Mouse (Mus musculus): Measurements from ENCODE around the gene Tbl1x. TPM values are rescaled to one million over a fixed set of nuclear protein-coding genes. Genes with fewer than 3 reads are reported as not detected.
"Not testable (repeated sequence)": the region's sequence is repeated elsewhere in the genome, so short reads cannot be mapped to it uniquely, and the experiment has no call there.

Gene Tbl1x
- total RNA-seq, 2 experiments from 2014 or later = 30.7 to 34.4 TPM

GRCm38 (mm10) chrX:77539770-77540169 is 29.0 kb downstream of the Tbl1x start:
- intact Hi-C loops (cut with DNase I) = loop anchor here (10.0 kb wide), 1 partner anchor 95 kb away; no protein-coding TSS in a partner anchor
- DNase-seq (ENCODE audit: low spot score) = not testable (repeated sequence)

- intact Hi-C loops (cut with DNase I) = loop anchor here (10.0 kb wide), 1 partner anchor 91 kb away; no protein-coding TSS in a partner anchor
- no peak for DNase-seq (ENCODE audit: low spot score)
These were observed 33.2 kb downstream of the Tbl1x start for GRCm38 (mm10) chrX:77544003-77544402.

- no peak for DNase-seq (ENCODE audit: low spot score)
- intact Hi-C loops (cut with DNase I) = loop anchor here (10.0 kb wide), 1 partner anchor 90 kb away; no protein-coding TSS in a partner anchor
These were observed 33.7 kb downstream of the Tbl1x start for GRCm38 (mm10) chrX:77544550-77544949.

GRCm38 (mm10) chrX:77545362-77546078 is 34.7 kb downstream of the Tbl1x start:
- DNase-seq (ENCODE audit: low spot score) = no peak
- intact Hi-C loops (cut with DNase I) = loop anchor here (5.0 to 10.0 kb wide), 2 partner anchors 33 to 89 kb away; partner anchors contain the start of gene Tbl1x

GRCm38 (mm10) chrX:77546448-77546847 is 35.6 kb downstream of the Tbl1x start:
- intact Hi-C loops (cut with DNase I) = loop anchor here (5.0 to 10.0 kb wide), 2 partner anchors 34 to 88 kb away; partner anchors contain the start of gene Tbl1x
- no peak for DNase-seq (ENCODE audit: low spot score)

- intact Hi-C loops (cut with DNase I) = loop anchor here (5.0 to 10.0 kb wide), 2 partner anchors 37 to 86 kb away; partner anchors contain the start of gene Tbl1x
These were observed 38.1 kb downstream of the Tbl1x start for GRCm38 (mm10) chrX:77548951-77549350.

GRCm38 (mm10) chrX:77550388-77550787 is 39.6 kb downstream of the Tbl1x start:
- intact Hi-C loops (cut with DNase I) = no loop called here
- DNase-seq (ENCODE audit: low spot score) = no peak

More at GRCm38 (mm10) chrX:77548951-77549350, 38.1 kb downstream of the Tbl1x start:
- DNase-seq (ENCODE audit: low spot score) = peak; percentile 41

GRCm38 (mm10) chrX:77551306-77551705 is 40.5 kb downstream of the Tbl1x start:
- no peak for DNase-seq (ENCODE audit: low spot score)
- intact Hi-C loops (cut with DNase I) = no loop called here

- intact Hi-C loops (cut with DNase I) = no loop called here
- DNase-seq (ENCODE audit: low spot score) = no peak
These were observed 41.3 kb downstream of the Tbl1x start for GRCm38 (mm10) chrX:77552088-77552487.

GRCm38 (mm10) chrX:77555985-77556384 is 45.2 kb downstream of the Tbl1x start:
- DNase-seq (ENCODE audit: low spot score) = no peak
- intact Hi-C loops (cut with DNase I) = no loop called here

- DNase-seq (ENCODE audit: low spot score) = peak; percentile 27
- intact Hi-C loops (cut with DNase I) = no loop called here
These were observed 48.5 kb downstream of the Tbl1x start for GRCm38 (mm10) chrX:77559199-77559881.

GRCm38 (mm10) chrX:77563616-77564015 is 52.8 kb downstream of the Tbl1x start:
- no peak for DNase-seq (ENCODE audit: low spot score)
- intact Hi-C loops (cut with DNase I) = no loop called here

GRCm38 (mm10) chrX:77566739-77567138 is 55.9 kb downstream of the Tbl1x start:
- intact Hi-C loops (cut with DNase I) = no loop called here
- DNase-seq (ENCODE audit: low spot score) = no peak

GRCm38 (mm10) chrX:77568013-77568412 is 57.2 kb downstream of the Tbl1x start:
- intact Hi-C loops (cut with DNase I) = no loop called here
- no peak for DNase-seq (ENCODE audit: low spot score)

- DNase-seq (ENCODE audit: low spot score) = no peak
- intact Hi-C loops (cut with DNase I) = no loop called here
These were observed 62.9 kb downstream of the Tbl1x start for GRCm38 (mm10) chrX:77573743-77574142.

GRCm38 (mm10) chrX:77577108-77577507 is 66.3 kb downstream of the Tbl1x start:
- no peak for DNase-seq (ENCODE audit: low spot score)
- intact Hi-C loops (cut with DNase I) = loop anchor here (5.0 kb wide), 1 partner anchor 65 kb away; the partner anchor contains the start of gene Tbl1x

- intact Hi-C loops (cut with DNase I) = loop anchor here (5.0 kb wide), 1 partner anchor 66 kb away; the partner anchor contains the start of gene Tbl1x
- no peak for DNase-seq (ENCODE audit: low spot score)
These were observed 67.4 kb downstream of the Tbl1x start for GRCm38 (mm10) chrX:77578172-77578571.

GRCm38 (mm10) chrX:77579964-77580363 is 69.2 kb downstream of the Tbl1x start:
- DNase-seq (ENCODE audit: low spot score) = peak; percentile 17
- intact Hi-C loops (cut with DNase I) = loop anchor here (5.0 kb wide), 2 partner anchors 37 to 68 kb away; partner anchors contain the start of gene Tbl1x

GRCm38 (mm10) chrX:77585974-77586373 is 75.2 kb downstream of the Tbl1x start:
- no peak for DNase-seq (ENCODE audit: low spot score)

GRCm38 (mm10) chrX:77594670-77595224 is 83.9 kb downstream of the Tbl1x start:
- no peak for DNase-seq (ENCODE audit: low spot score)
- intact Hi-C loops (cut with DNase I) = loop anchor here (2.0 kb wide), 1 partner anchor 28 kb away; no protein-coding TSS in a partner anchor

More at GRCm38 (mm10) chrX:77585974-77586373, 75.2 kb downstream of the Tbl1x start:
- intact Hi-C loops (cut with DNase I) = no loop called here
